Mouse (Mus musculus): ENCODE measurements at regions not wholly inside any gene's neighbourhood (a gene's known extent, or its start where the extent isn't known, plus 50 kb on each side); places are given as distances from the start of the nearest gene placed in this dataset.

- DNase-seq: no peak
Observed at GRCm38 (mm10) chr9:67114099-67114498, 64.9 kb upstream of the Tpm1 start.

GRCm38 (mm10) chr9:67111836-67112584, 62.8 kb upstream of the Tpm1 start:
- no peak for DNase-seq

GRCm38 (mm10) chr9:67107938-67108337, 58.7 kb upstream of the Tpm1 start:
- no peak for DNase-seq

- DNase-seq: no peak
Observed at GRCm38 (mm10) chr9:67105867-67106266, 56.7 kb upstream of the Tpm1 start.

GRCm38 (mm10) chr9:67105216-67105615, 56.0 kb upstream of the Tpm1 start:
- no peak for DNase-seq

GRCm38 (mm10) chr9:67104616-67105015, 55.4 kb upstream of the Tpm1 start:
- no peak for DNase-seq

- no peak for DNase-seq
Observed at GRCm38 (mm10) chr9:67102578-67102977, 53.4 kb upstream of the Tpm1 start.

- DNase-seq: no peak
Observed at GRCm38 (mm10) chr9:67099471-67099870, 50.3 kb upstream of the Tpm1 start.
